In the genomic region with DNA sequence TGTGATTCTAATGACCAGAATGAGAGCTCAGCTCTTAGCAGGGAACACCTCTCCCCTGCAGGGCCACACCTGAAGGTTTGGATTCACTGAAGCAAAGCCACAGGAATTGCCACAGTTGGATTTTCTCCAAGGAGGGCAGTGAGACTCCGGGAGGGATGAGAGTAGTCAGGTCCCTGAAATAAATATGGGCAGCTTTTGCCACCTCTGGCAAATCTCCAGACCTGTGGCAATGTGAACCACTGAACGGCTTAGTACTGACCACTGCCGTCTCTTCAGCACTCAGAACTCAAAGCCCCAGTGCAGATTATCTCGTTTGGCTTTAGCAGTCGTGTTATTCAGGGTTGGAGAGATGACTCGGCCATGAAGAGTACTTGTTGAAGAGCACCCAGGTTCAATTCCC, we compare ENCODE assay signal across 11 mouse cellular contexts.
A peak's percentile ranks its signal among the peaks of the same experiment; 100 is the strongest.
DNase-seq lines count a peak whose midpoint lies in the region; ATAC-seq and TF ChIP-seq lines count a peak whose summit lies in the region.
"Had no signal": no experiment of that assay in that cellular context is flagged by ENCODE, and none has a peak within 500 bp of the region (broad histone marks: within the 10 kb centered on the region; RNA-seq: fewer than 3 reads in every experiment).

No protein-coding gene starts in this region.

- in situ Hi-C loops in Patski (cut with MboI; ENCODE audit: low pct_unique_long_range_greater_than_20kb): no loop called here

- H3K27me3 ChIP-seq in Patski: no peaks in the 10 kb centered on the region
- H3K27me3 ChIP-seq: embryonic facial prominence, embryonic 12.5 days had no signal

- peak; percentile 30 to 66 for DNase-seq in cerebellum, postnatal 14 days
- DNase-seq in heart, postnatal 10 days: peak; percentile 32 to 43
- DNase-seq in heart, adult 9 months (ENCODE audit: low spot score in 2 of 2): no peak
- peak; percentile 96 for DNase-seq in Patski (ENCODE audit: low read depth, low spot score)
- DNase-seq in kidney, postnatal 36 days: peak; percentile 44 to 47
- no peak for DNase-seq in right cerebral cortex, adult 2 months (ENCODE audit: low spot score in 2 of 2)
- DNase-seq in right cerebral cortex, postnatal 4 days: no peak
- DNase-seq: right cerebral cortex, postnatal 25 days had no signal

- ATAC-seq in cerebellum, adult (ENCODE audit: insufficient number of reproducible peaks, low FRiP score, low TSS enrichment): no peak
- peak; percentile 73 for ATAC-seq in Patski
- ATAC-seq: midbrain, embryonic 16.5 days had no signal

- no peak for TF ChIP-seq CTCF in Patski (IDR thresholded peaks at IDR 0.05)

- POLR2A ChIA-PET in Patski (lab: Charles Lee): interaction anchor here (0.8 kb wide), 1 partner anchor 32 kb away, joined by 3 read pairs; no protein-coding TSS in a partner anchor

- intact Hi-C loops in heart, postnatal 10 days (cut with DNase I): no loop called here

- CTCF ChIA-PET in Patski (lab: Charles Lee): interaction anchor here (1.2 kb wide), 1 partner anchor 12 kb away, joined by 3 read pairs; no protein-coding TSS in a partner anchor

Comparison
In these comparisons a context has a peak if more than half of its experiments do, and no peak if none do; other contexts are left out.
1. DNase-seq: peak in cerebellum, postnatal 14 days (2 of 2), heart, postnatal 10 days (2 of 2), Patski (single experiment) and kidney, postnatal 36 days (2 of 2); none in heart, adult 9 months (0 of 2), right cerebral cortex, adult 2 months (0 of 2) and right cerebral cortex, postnatal 4 days (single experiment).